Mouse (Mus musculus): Measurements from ENCODE around the gene Slc25a44. TPM values are rescaled to one million over a fixed set of nuclear protein-coding genes. Genes with fewer than 3 reads are reported as not detected.

The Slc25a44 gene
- polyA plus RNA-seq, 1 experiment from 2014 or later: 17.5 TPM

- H3K4me1 ChIP-seq: peaks cover 50% of the 10 kb centered on the region
- DNase-seq (ENCODE audit: low spot score): no peak
- peaks cover 83% of the 10 kb centered on the region for H3K27me3 ChIP-seq (replicated peaks; ENCODE audit: low read depth, poor library complexity, severe bottlenecking)
- H3K36me3 ChIP-seq (replicated peaks): no peaks in the 10 kb centered on the region
- WGBS: 69% methylated on average over 7 of the region's 7 CpGs
- no peak overlapping the region for H3K4me3 ChIP-seq
- H3K9me3 ChIP-seq: no peaks in the 10 kb centered on the region
- H3K27ac ChIP-seq (replicated peaks): 0 out of 2 replicates have a peak overlapping the region, but pooled peaks have one; percentile 5
These were observed 32.0 kb upstream of the Slc25a44 start for GRCm38 (mm10) chr3:88456746-88457532.

- no peak overlapping the region for H3K27ac ChIP-seq (replicated peaks)
- 92% methylated on average over 8 of the region's 8 CpGs for WGBS
- DNase-seq (ENCODE audit: low spot score): no peak
- peaks cover 48% of the 10 kb centered on the region for H3K4me1 ChIP-seq
- H3K36me3 ChIP-seq (replicated peaks): no peaks in the 10 kb centered on the region
- H3K9me3 ChIP-seq: no peaks in the 10 kb centered on the region
- H3K27me3 ChIP-seq (replicated peaks; ENCODE audit: low read depth, poor library complexity, severe bottlenecking): peaks cover 87% of the 10 kb centered on the region
- no peak overlapping the region for H3K4me3 ChIP-seq
These were observed 31.4 kb upstream of the Slc25a44 start for GRCm38 (mm10) chr3:88456313-88456712.

- peaks cover 87% of the 10 kb centered on the region for H3K27me3 ChIP-seq (replicated peaks; ENCODE audit: low read depth, poor library complexity, severe bottlenecking)
- no peak overlapping the region for H3K27ac ChIP-seq (replicated peaks)
These were observed 30.8 kb upstream of the Slc25a44 start for GRCm38 (mm10) chr3:88455588-88456264.

GRCm38 (mm10) chr3:88454762-88455587 is 30.0 kb upstream of the Slc25a44 start:
- Histone ChIP-seq H3K9me3 (no peaks in the 10 kb centered on the region), H3K27me3 (replicated peaks; ENCODE audit: low read depth, poor library complexity, severe bottlenecking) (peaks cover 87% of the 10 kb centered on the region), H3K4me3 (no peak overlapping the region), H3K27ac (replicated peaks) (no peak overlapping the region), H3K4me1 (peaks cover 44% of the 10 kb centered on the region), H3K36me3 (replicated peaks) (no peaks in the 10 kb centered on the region)
- DNase-seq (ENCODE audit: low spot score): no peak
- WGBS: 59% methylated on average over 9 of the region's 9 CpGs

More at GRCm38 (mm10) chr3:88455588-88456264, 30.8 kb upstream of the Slc25a44 start:
- Histone ChIP-seq H3K36me3 (replicated peaks) (no peaks in the 10 kb centered on the region), H3K4me1 (peaks cover 42% of the 10 kb centered on the region), H3K9me3 (no peaks in the 10 kb centered on the region), H3K4me3 (no peak overlapping the region)
- no peak for DNase-seq (ENCODE audit: low spot score)
- 75% methylated on average over 18 of the region's 18 CpGs for WGBS

GRCm38 (mm10) chr3:88453986-88454385 is 29.0 kb upstream of the Slc25a44 start:
- Histone ChIP-seq H3K36me3 (replicated peaks) (no peaks in the 10 kb centered on the region), H3K4me1 (peaks cover 51% of the 10 kb centered on the region), H3K27me3 (replicated peaks; ENCODE audit: low read depth, poor library complexity, severe bottlenecking) (peaks cover 86% of the 10 kb centered on the region), H3K27ac (replicated peaks) (no peak overlapping the region), H3K9me3 (no peaks in the 10 kb centered on the region), H3K4me3 (no peak overlapping the region)
- no peak for DNase-seq (ENCODE audit: low spot score)
- WGBS: 75% methylated on average over 8 of the region's 8 CpGs

GRCm38 (mm10) chr3:88453369-88453768 is 28.4 kb upstream of the Slc25a44 start:
- Histone ChIP-seq H3K9me3 (no peaks in the 10 kb centered on the region), H3K27ac (replicated peaks) (no peak overlapping the region), H3K4me1 (peaks cover 47% of the 10 kb centered on the region), H3K4me3 (no peak overlapping the region), H3K27me3 (replicated peaks; ENCODE audit: low read depth, poor library complexity, severe bottlenecking) (peaks cover 86% of the 10 kb centered on the region), H3K36me3 (replicated peaks) (no peaks in the 10 kb centered on the region)
- DNase-seq (ENCODE audit: low spot score): no peak
- WGBS: 55% methylated on average over 8 of the region's 8 CpGs

- H3K4me1 ChIP-seq: peaks cover 48% of the 10 kb centered on the region
- WGBS: 76% methylated on average over 6 of the region's 6 CpGs
- no peak for DNase-seq (ENCODE audit: low spot score)
- no peaks in the 10 kb centered on the region for H3K9me3 ChIP-seq
- peaks cover 86% of the 10 kb centered on the region for H3K27me3 ChIP-seq (replicated peaks; ENCODE audit: low read depth, poor library complexity, severe bottlenecking)
- no peaks in the 10 kb centered on the region for H3K36me3 ChIP-seq (replicated peaks)
- no peak overlapping the region for H3K4me3 ChIP-seq
- no peak overlapping the region for H3K27ac ChIP-seq (replicated peaks)
These were observed 27.8 kb upstream of the Slc25a44 start for GRCm38 (mm10) chr3:88452716-88453115.

GRCm38 (mm10) chr3:88452246-88452645 is 27.3 kb upstream of the Slc25a44 start:
- peaks cover 81% of the 10 kb centered on the region for H3K27me3 ChIP-seq (replicated peaks; ENCODE audit: low read depth, poor library complexity, severe bottlenecking)
- no peak overlapping the region for H3K27ac ChIP-seq (replicated peaks)
- no peaks in the 10 kb centered on the region for H3K9me3 ChIP-seq
- H3K4me3 ChIP-seq: no peak overlapping the region
- peaks cover 45% of the 10 kb centered on the region for H3K4me1 ChIP-seq
- no peak for DNase-seq (ENCODE audit: low spot score)
- H3K36me3 ChIP-seq (replicated peaks): no peaks in the 10 kb centered on the region
- WGBS: 72% methylated on average over 5 of the region's 5 CpGs

GRCm38 (mm10) chr3:88450379-88451131 is 25.6 kb upstream of the Slc25a44 start:
- H3K27ac ChIP-seq (replicated peaks): peak overlapping the region; percentile 82; the same call in 1 of the 2 replicates
- whole genome bisulfite sequencing: 83% methylated on average over 12 of the region's 12 CpGs
- DNase-seq (ENCODE audit: low spot score): no peak

GRCm38 (mm10) chr3:88449395-88450023 is 24.6 kb upstream of the Slc25a44 start:
- Histone ChIP-seq H3K9me3 (no peaks in the 10 kb centered on the region), H3K4me3 (peak overlapping the region; percentile 56), H3K36me3 (replicated peaks) (no peaks in the 10 kb centered on the region), H3K27ac (replicated peaks) (peak overlapping the region; percentile 82), H3K27me3 (replicated peaks; ENCODE audit: low read depth, poor library complexity, severe bottlenecking) (peaks cover 65% of the 10 kb centered on the region), H3K4me1 (peaks cover 34% of the 10 kb centered on the region)
- WGBS: 5% methylated on average over 21 of the region's 21 CpGs
- peak; percentile 82 for DNase-seq (ENCODE audit: low spot score)

More at GRCm38 (mm10) chr3:88450379-88451131, 25.6 kb upstream of the Slc25a44 start:
- Histone ChIP-seq H3K36me3 (replicated peaks) (no peaks in the 10 kb centered on the region), H3K27me3 (replicated peaks; ENCODE audit: low read depth, poor library complexity, severe bottlenecking) (peaks cover 74% of the 10 kb centered on the region), H3K9me3 (no peaks in the 10 kb centered on the region), H3K4me3 (no peak overlapping the region), H3K4me1 (peaks cover 40% of the 10 kb centered on the region)

GRCm38 (mm10) chr3:88448443-88448842 is 23.5 kb upstream of the Slc25a44 start:
- no peak overlapping the region for H3K27ac ChIP-seq (replicated peaks)
- peaks cover 33% of the 10 kb centered on the region for H3K4me1 ChIP-seq
- WGBS: 90% methylated on average over 8 of the region's 8 CpGs
- no peak for DNase-seq (ENCODE audit: low spot score)
- no peaks in the 10 kb centered on the region for H3K9me3 ChIP-seq
- no peaks in the 10 kb centered on the region for H3K36me3 ChIP-seq (replicated peaks)
- no peak overlapping the region for H3K4me3 ChIP-seq
- peaks cover 54% of the 10 kb centered on the region for H3K27me3 ChIP-seq (replicated peaks; ENCODE audit: low read depth, poor library complexity, severe bottlenecking)

Data from embryonic facial prominence, embryonic 10.5 days (tissue).